Mouse (Mus musculus) liver, adult (tissue): ENCODE measurements around the gene D10Wsu102e.

Experiments used
- GATA4 ChIP-seq: IDR thresholded peaks from 2 replicates; pipeline ENCODE4 v1.6.1; 2014; ENCODE audit warnings: mild to moderate bottlenecking, low read length; ENCODE audit not compliant: insufficient replicate concordance

D10Wsu102e gene

GRCm38 (mm10) chr10:83337971-83338598 is 21.9 kb upstream of the D10Wsu102e start:
- no peak for TF ChIP-seq GATA4

- no peak for TF ChIP-seq GATA4
These were observed 18.8 kb upstream of the D10Wsu102e start for GRCm38 (mm10) chr10:83341226-83341625.

DNA sequence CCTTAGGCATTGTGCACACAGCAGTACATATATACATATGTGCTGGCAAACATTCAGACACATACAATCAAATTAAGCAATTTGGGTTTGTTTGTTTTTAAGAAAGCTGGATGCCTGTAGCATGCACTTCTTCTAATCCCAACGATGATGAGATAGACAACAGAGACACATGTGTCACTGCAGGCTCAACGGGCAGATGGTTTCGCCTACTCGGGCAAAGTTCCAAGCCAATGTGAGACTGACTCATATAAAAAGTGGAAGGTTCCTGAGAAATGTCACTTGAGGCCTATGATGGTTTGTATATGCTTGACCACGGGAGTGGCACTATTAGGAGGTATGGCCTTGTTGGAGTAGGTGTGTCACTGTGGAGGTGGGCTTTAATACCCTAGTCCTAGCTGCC is 16.9 kb upstream of the D10Wsu102e start:
- no peak for TF ChIP-seq GATA4

GRCm38 (mm10) chr10:83343828-83344685 is 16.0 kb upstream of the D10Wsu102e start:
- TF ChIP-seq GATA4: no peak

GRCm38 (mm10) chr10:83345693-83346358 is 14.2 kb upstream of the D10Wsu102e start:
- TF ChIP-seq GATA4: no peak

GRCm38 (mm10) chr10:83346359-83346736 is 13.7 kb upstream of the D10Wsu102e start:
- TF ChIP-seq GATA4: no peak

DNA sequence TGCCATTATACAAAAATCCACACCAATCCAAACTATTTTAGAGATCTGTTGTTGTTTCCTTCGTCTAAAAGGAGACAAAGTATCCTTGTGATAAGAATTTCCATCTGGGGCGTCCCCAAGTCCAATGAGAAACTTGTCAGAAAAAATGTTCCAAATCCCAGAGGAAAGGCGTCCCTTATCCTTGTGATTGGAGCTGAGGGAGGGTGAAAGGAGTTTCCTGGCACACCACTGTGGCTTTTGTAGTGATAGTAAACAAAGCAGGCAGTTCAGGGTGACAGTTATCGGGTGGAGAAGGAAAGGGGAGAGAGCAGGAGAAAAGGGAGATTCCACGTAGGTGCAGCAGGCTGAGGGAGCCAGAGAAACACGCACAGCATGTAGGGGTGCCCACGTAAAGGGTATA is 12.5 kb upstream of the D10Wsu102e start:
- TF ChIP-seq GATA4: peak; percentile 86

GRCm38 (mm10) chr10:83350689-83351088 is 9.3 kb upstream of the D10Wsu102e start:
- TF ChIP-seq GATA4: no peak

DNA sequence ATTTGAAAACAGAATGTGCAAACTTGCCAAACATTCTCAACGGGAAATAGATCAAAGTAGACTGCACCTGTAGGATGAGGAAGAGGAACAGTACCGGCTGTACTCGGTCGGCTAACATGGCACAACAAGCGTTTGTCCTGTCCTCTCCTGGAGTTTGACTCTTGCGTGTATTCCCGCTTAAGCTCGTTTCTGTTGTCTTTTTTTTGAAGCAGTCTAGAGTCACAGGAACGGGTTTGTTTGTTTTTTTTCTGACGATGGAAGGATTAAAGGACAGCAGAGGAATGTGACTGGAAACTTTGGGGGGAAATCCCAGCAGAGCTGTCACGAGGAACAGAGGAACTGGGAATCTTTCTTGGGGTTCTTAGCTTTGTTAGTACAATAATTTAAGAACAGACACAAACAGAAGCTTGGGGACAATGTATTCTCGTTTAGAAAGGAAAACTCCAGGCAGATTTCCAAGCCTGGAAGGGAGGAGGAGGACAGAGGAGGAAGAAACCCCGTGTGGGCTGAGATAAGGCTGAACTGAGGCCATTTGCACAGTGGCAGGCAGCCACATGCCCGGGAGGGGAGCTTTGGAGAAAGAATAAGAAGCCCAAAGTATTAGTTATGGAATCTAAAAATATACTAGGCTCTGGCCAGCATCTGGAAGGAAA is 6.2 kb upstream of the D10Wsu102e start:
- peak; percentile 81; the same call in 1 of the 2 replicates for TF ChIP-seq GATA4

DNA sequence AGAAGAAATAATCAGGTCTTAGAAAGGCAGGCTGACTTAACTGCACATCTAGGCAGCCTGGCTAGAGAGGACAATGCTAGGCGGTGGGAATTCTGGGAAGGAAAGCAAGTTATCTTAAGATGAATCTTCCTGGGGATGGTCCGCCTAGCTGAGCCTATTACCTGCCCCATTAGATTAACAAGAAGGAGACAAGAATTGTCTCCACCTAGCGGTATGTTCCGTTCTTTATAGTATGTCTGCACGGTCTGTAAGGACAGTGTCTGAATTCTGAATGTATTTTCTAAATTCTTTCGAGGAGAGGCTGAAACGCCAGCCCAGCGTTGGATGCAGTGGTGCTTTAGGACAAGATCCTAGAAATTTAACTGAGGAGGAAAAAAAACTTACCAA is 5.7 kb upstream of the D10Wsu102e start:
- TF ChIP-seq GATA4: no peak

DNA sequence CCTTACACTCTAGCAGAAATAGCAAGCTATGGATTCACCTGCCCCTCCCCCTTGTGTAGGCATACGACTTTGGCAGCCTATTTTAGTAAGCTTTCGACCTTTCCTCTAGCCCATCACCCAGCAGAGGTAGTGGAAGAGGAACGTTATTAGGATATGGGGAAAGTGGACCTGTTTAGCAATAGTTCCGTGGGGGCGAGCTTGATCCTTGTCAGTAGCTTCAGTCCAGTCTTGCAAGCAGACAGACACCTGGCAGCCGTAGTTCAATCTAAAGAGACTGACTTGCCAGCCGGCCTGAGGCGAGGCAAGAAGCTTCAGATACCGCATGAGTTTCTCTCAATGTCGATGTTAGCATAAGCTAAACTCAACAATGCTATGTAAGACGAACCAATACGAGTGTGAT is 3.6 kb upstream of the D10Wsu102e start:
- TF ChIP-seq GATA4: no peak

- no peak for TF ChIP-seq GATA4
These were observed 570 bp upstream of the D10Wsu102e start for GRCm38 (mm10) chr10:83359451-83359850.

GRCm38 (mm10) chr10:83360356-83360755 is 335 bp downstream of the D10Wsu102e start:
- TF ChIP-seq GATA4: no peak

DNA sequence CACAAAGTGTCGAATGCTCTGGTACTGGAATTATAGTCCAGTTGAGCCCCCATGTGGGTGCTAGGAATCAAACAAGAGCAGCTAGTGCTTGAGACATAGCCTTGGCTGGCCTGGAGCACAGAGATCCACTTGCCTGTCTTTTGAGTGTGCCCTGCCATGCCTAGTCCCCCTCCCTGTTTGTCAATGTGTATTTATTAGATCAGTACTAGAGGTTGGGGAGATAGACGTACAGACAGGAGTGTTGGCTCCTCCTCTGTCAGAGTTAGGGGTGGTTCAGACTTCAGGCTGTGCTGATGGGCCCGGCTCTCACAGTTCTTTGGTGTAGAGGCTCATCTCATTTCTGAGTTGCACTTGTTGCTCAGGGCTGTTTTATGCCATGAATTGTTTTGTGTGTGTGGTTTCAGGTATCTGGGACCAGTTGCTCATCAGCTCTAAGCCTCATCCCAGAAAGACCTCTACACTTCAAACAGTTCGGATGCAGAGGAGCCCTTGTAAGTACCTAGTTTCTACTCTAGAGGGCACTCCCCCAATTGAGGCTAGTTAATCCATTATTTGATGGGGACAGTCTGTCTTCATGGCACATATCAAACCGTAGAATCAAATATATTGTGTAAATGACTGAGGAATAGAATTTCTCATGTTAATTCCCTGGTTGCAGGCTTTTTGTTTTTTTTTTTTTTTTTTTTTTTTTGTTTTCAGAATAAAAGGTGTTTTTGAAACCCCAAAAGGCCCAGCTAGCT is 1.8 kb downstream of the D10Wsu102e start:
- no peak for TF ChIP-seq GATA4

DNA sequence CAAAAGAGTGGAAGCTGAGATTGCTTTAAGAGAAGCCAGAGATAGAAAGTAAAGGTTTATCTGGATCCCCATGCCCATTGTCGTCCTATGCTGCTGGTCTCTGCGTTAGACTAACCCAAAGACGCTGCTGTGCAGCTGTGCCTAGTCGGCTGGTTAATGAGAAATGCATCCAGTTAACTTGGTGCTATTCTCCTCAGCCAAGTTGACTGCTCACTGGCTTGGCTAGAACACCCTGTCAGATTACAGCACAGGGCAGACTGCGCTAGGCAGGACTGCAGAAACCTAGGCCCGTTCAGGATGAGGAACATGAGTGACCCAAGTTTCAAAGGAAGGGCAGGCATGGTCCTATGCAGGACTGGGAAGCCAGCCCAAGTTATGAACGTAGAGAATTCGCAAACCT is 3.4 kb downstream of the D10Wsu102e start:
- no peak for TF ChIP-seq GATA4
